Mouse (Mus musculus) urinary bladder, postnatal 25 days (tissue): ENCODE measurements around the gene Zfp934.
"Not testable (repeated sequence)": the region's sequence is repeated elsewhere in the genome, so short reads cannot be mapped to it uniquely, and the experiment has no call there.

Source experiments
- DNase-seq: peaks from one replicate; pipeline ENCODE4 v3.0.0; 2022; ENCODE audit warnings: low spot score

Gene Zfp934

GRCm38 (mm10) chr13:62571099-62571498, at the start of gene Zfp934:
TSS of gene Zfp934 (minus strand) at chr13:62571199.
- DNase-seq: not testable (repeated sequence)

GRCm38 (mm10) chr13:62617449-62617848, 46.5 kb upstream of the Zfp934 start:
- not testable (repeated sequence) for DNase-seq

- not testable (repeated sequence) for DNase-seq
These were observed 9.3 kb downstream of the Zfp934 start for GRCm38 (mm10) chr13:62561696-62562095.

GRCm38 (mm10) chr13:62558189-62559110, 12.5 kb downstream of the Zfp934 start, which contains the start of gene Zfp935:
TSS of gene Zfp935 (minus strand) at chr13:62558511.
- peak; percentile 64 for DNase-seq

GRCm38 (mm10) chr13:62530129-62530528, 40.9 kb downstream of the Zfp934 start:
- not testable (repeated sequence) for DNase-seq

- DNase-seq: not testable (repeated sequence)
These were observed 60.2 kb downstream of the Zfp934 start for GRCm38 (mm10) chr13:62510641-62511420.

GRCm38 (mm10) chr13:62472661-62473060, 98.3 kb downstream of the Zfp934 start:
- DNase-seq: not testable (repeated sequence)

- DNase-seq: not testable (repeated sequence)
These were observed 101.1 kb downstream of the Zfp934 start for GRCm38 (mm10) chr13:62469947-62470346.

- peak; percentile 77 for DNase-seq
These were observed 104.3 kb downstream of the Zfp934 start, which contains the start of gene Gm49359 for GRCm38 (mm10) chr13:62466424-62467334. TSS of gene Gm49359 (minus strand) at chr13:62466832.
